Mouse (Mus musculus) lung, adult 2 months (tissue): ENCODE results near the gene Gm3532. TPM values are rescaled to one million over a fixed set of nuclear protein-coding genes. Genes with fewer than 3 reads are reported as not detected.
"Not testable (repeated sequence)": the region's sequence is repeated elsewhere in the genome, so short reads cannot be mapped to it uniquely, and the experiment has no call there.

Source experiments
- DNase-seq: peaks from one replicate; pipeline ENCODE4 v3.0.0; 2022
- H3K4me1 ChIP-seq: fragments of 200-500 bp; 2 replicates; pipeline ENCODE4 v1.6.1; 2011; ENCODE audit warnings: low read length; ENCODE audit not compliant: control insufficient read depth, insufficient read depth
- H3K4me3 ChIP-seq: fragments of 200-500 bp; replicated peaks from 2 replicates; pipeline ENCODE3; 2011; ENCODE audit warnings: low read depth, mild to moderate bottlenecking, control low read depth, low read length; ENCODE audit errors: extremely low read depth
- WGBS: fragments of 180-500 bp; shearing (Covaris S2); methylation state at CpG from one replicate; pipeline ENCODE4 v1.1.7; 2018; 5-methylcytosine and 5-hydroxymethylcytosine counted together
- polyA plus RNA-seq: library from polyadenylated mRNA; depleted of rRNA; stranded (reverse); fragments of >200 nt; gene quantifications from 2 replicates; pipeline ENCODE4 v1.2.3, GENCODE M21; 2012; rRNA removed

Gene Gm3532
- polyA plus RNA-seq, result not detected in 2 replicates

GRCm38 (mm10) chr14:5538196-5538595, at the start of gene Gm3532:
TSS of gene Gm3532 (plus strand) at chr14:5538496.
- not testable (repeated sequence) for H3K4me1 ChIP-seq, H3K4me3 ChIP-seq, DNase-seq
- WGBS, result no CpG with 5 or more reads among the region's 2 CpGs

GRCm38 (mm10) chr14:5501374-5501773, 36.9 kb upstream of the Gm3532 start, which contains the start of gene Gm3488:
TSS of gene Gm3488 (plus strand) at chr14:5501674.
- not testable (repeated sequence) for H3K4me3 ChIP-seq, DNase-seq, H3K4me1 ChIP-seq
- WGBS, result no CpG with 5 or more reads among the region's 35 CpGs

Other genes starting within 250 kb of the Gm3532 start
- not detected in 2 replicates for gene Gm3542, start 203.6 kb upstream of the Gm3532 start, polyA plus RNA-seq
- gene Gm3500, start 149.4 kb upstream of the Gm3532 start, polyA plus RNA-seq, result not detected in 2 replicates
- 0.20 and 0.26 TPM in 2 replicates for gene Gm3194, start 83.0 kb upstream of the Gm3532 start, polyA plus RNA-seq
- gene Gm8246, start 60.7 kb upstream of the Gm3532 start, polyA plus RNA-seq, result not detected in 2 replicates
- gene Gm3187, start 54.3 kb upstream of the Gm3532 start, polyA plus RNA-seq, result not detected in 2 replicates
- gene Gm3488, start 36.8 kb upstream of the Gm3532 start, polyA plus RNA-seq, result not detected in 2 replicates
- not detected in 2 replicates for gene Gm8265, start 94.5 kb downstream of the Gm3532 start, polyA plus RNA-seq
- gene Gm9603, start 149.0 kb downstream of the Gm3532 start, polyA plus RNA-seq, result not detected in 2 replicates
- gene Gm3373, start 203.1 kb downstream of the Gm3532 start, polyA plus RNA-seq, result 0.43 and 0.72 TPM in 2 replicates